Mouse (Mus musculus) heart, embryonic 15.5 days (tissue): ENCODE measurements at regions not wholly inside any gene's neighbourhood (a gene's known extent, or its start where the extent isn't known, plus 50 kb on each side); places are given as distances from the start of the nearest gene placed in this dataset.

Experiments used
- ATAC-seq: fragments of 200-750 bp; cut with Nextera tagmentation; replicated peaks from 2 replicates; pipeline ENCODE4 v1.8.0; 2017; ENCODE audit warnings: low read depth, moderate TSS enrichment; ENCODE audit not compliant: insufficient number of reproducible peaks, insufficient read depth, low FRiP score
- H3K27ac ChIP-seq: fragments of 300-500 bp; sonication (generic); 2 replicates; pipeline ENCODE4 v1.5.1; 2015; ENCODE audit warnings: mild to moderate bottlenecking, inconsistent platforms
- H3K27me3 ChIP-seq: fragments of 300-500 bp; sonication (generic); 2 replicates; pipeline ENCODE4 v1.6.1; 2015; ENCODE audit warnings: inconsistent platforms
- H3K36me3 ChIP-seq: fragments of 300-500 bp; sonication (generic); 2 replicates; pipeline ENCODE4 v1.6.1; 2015; ENCODE audit warnings: mild to moderate bottlenecking, inconsistent platforms
- H3K4me1 ChIP-seq: fragments of 300-500 bp; sonication (generic); replicated peaks from 2 replicates; pipeline ENCODE4 v1.6.1; 2015; ENCODE audit warnings: inconsistent platforms
- H3K4me2 ChIP-seq: fragments of 300-500 bp; sonication (generic); 2 replicates; pipeline ENCODE4 v1.6.1; 2015; ENCODE audit warnings: inconsistent platforms, mild to moderate bottlenecking, moderate library complexity
- H3K4me3 ChIP-seq: fragments of 300-500 bp; sonication (generic); 2 replicates; pipeline ENCODE4 v1.5.1; 2015; ENCODE audit warnings: mild to moderate bottlenecking, inconsistent platforms
- H3K9ac ChIP-seq: fragments of 300-500 bp; sonication (generic); 2 replicates; pipeline ENCODE4 v1.6.1; 2015; ENCODE audit warnings: mild to moderate bottlenecking, inconsistent platforms
- H3K9me3 ChIP-seq: fragments of 300-500 bp; sonication (generic); replicated peaks from 2 replicates; pipeline ENCODE4 v1.6.1; 2016; ENCODE audit warnings: inconsistent platforms
- WGBS: fragments of 180-500 bp; shearing (Covaris S2); methylation state at CpG from one replicate; pipeline ENCODE4 v1.1.7; 2015; ENCODE audit warnings: mixed read lengths; 5-methylcytosine and 5-hydroxymethylcytosine counted together

DNA sequence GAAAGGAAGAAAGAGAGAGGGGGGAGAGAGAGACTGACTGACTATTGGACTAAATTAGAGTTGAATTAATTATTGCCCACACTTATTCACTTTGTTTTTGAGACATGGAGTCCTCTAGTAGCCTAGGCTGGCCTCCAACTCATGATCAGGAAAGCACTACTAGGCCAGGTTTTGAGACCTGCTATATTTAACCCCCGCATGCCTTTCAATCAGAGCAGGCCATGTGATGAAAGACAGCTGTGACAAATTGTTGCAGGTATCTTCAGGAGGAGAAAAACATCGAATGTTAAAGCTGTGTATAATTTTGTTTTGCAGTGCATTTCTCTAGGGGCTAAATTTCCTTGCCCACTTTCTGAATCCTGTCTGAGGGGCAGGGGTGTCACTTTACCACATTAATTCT lies 53.1 kb upstream of the Lrig2 start:
- Histone ChIP-seq H3K9ac (no peak overlapping the region), H3K36me3 (no peaks in the 10 kb centered on the region), H3K4me3 (no peak overlapping the region), H3K9me3 (no peaks in the 10 kb centered on the region), H3K4me1 (peaks cover 22% of the 10 kb centered on the region), H3K27me3 (no peaks in the 10 kb centered on the region), H3K27ac (peak overlapping the region; percentile 74), H3K4me2 (no peak overlapping the region)
- ATAC-seq: no peak
- 53% methylated on average over 2 of the region's 2 CpGs for WGBS

DNA sequence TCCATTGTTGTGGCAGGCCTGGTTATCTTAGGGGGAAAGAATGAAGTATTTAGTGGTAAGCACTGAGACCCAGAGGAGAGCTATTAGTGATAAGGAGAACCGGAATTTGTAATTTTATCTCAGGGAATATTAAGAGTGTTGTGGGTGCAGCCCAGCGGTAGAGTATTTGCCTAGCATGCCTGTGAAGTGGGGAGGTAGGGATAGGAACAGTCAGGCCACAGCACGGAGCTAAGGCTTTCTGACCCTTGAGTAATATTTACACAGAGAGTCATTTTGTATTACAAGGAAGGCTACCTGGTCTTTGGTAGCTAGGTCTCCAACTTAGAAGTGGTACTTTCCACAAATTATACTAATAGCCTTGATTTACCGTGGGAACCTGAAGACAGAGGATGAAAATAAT lies 49.8 kb upstream of the Lrig2 start:
- Histone ChIP-seq H3K9ac (no peak overlapping the region), H3K36me3 (no peaks in the 10 kb centered on the region), H3K27ac (no peak overlapping the region), H3K4me3 (no peak overlapping the region), H3K9me3 (no peaks in the 10 kb centered on the region), H3K4me2 (no peak overlapping the region), H3K4me1 (peaks cover 22% of the 10 kb centered on the region), H3K27me3 (no peaks in the 10 kb centered on the region)
- no peak for ATAC-seq
- WGBS: 32% methylated on average over 4 of the region's 4 CpGs
